In the genomic region with DNA sequence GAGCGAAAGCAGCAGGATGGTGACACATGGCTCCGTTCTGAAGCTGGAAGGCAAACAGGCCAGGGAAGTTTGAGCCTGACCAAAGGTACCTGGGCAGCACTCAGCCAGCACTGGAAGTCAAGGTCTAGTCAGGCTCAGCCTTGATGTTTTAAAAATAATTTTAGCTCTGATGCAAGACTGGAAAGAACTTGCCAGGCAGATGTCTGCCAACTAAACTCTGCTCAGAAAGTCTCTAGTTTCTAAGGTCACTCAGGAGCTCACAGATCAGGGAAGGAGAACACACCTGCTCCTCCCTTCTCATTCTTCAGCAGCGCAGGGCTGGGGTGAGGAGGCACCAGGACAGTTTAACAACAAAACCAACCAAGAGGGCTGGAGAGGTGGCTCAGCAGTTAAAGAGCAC, we compare ENCODE assay signal across 20 mouse cellular contexts. TPM values are rescaled to one million over a fixed set of nuclear protein-coding genes. Genes with fewer than 3 reads are reported as not detected.
DNase-seq lines count a peak whose midpoint lies in the region; ATAC-seq lines count a peak whose summit lies in the region.
"Had no signal": no experiment of that assay in that cellular context is flagged by ENCODE, and none has a peak within 500 bp of the region (broad histone marks: within the 10 kb centered on the region; RNA-seq: fewer than 3 reads in every experiment).

No protein-coding gene starts in this region.

- 86% methylated on average over 3 of the region's 3 CpGs for WGBS in forebrain, embryonic 13.5 days

- DNase-seq in adrenal gland, adult (ENCODE audit: inconsistent age in 2 of 2, low spot score in 1 of 2), result peak; percentile 60 to 83
- DNase-seq in adrenal gland, postnatal 25 days, result no peak
- peak; percentile 41 for DNase-seq in kidney, adult 18-20 months
- no peak for DNase-seq in kidney, postnatal 10 days
- DNase-seq in gastrocnemius, adult 8-10 months (ENCODE audit: low spot score in 2 of 2), result peak; percentile 51 to 69
- DNase-seq in kidney, postnatal 36 days, result peak; percentile 67 to 72
- DNase-seq in left cerebral cortex, adult 8-10 months (ENCODE audit: low spot score in 2 of 2), result no peak
- DNase-seq: cerebellum, postnatal 36 days; layer of hippocampus, adult 9-11 months; liver, embryonic 13.5 days; lung, postnatal 14 days; thymus, adult 2 months had no signal

- no peaks in the 10 kb centered on the region for H3K27me3 ChIP-seq in forebrain, embryonic 13.5 days
- H3K27me3 ChIP-seq: CH12.LX; embryonic facial prominence, embryonic 12.5 days; liver, embryonic 13.5 days had no signal

- peaks cover 56% of the 10 kb centered on the region for H3K36me3 ChIP-seq in forebrain, embryonic 13.5 days (ENCODE audit: poor library complexity, severe bottlenecking)

- H3K9me3 ChIP-seq in forebrain, embryonic 13.5 days (replicated peaks), result no peaks in the 10 kb centered on the region
- H3K9me3 ChIP-seq: embryonic facial prominence, embryonic 12.5 days; forebrain, embryonic 10.5 days; hindbrain, embryonic 10.5 days; liver, embryonic 13.5 days; midbrain, embryonic 10.5 days had no signal

- H3K27ac ChIP-seq in forebrain, embryonic 13.5 days, result no peak overlapping the region
- H3K27ac ChIP-seq: embryonic facial prominence, embryonic 12.5 days; forebrain, embryonic 10.5 days; hindbrain, embryonic 10.5 days; liver, embryonic 13.5 days; midbrain, embryonic 10.5 days had no signal

- no peak overlapping the region for H3K9ac ChIP-seq in forebrain, embryonic 13.5 days
- H3K9ac ChIP-seq: embryonic facial prominence, embryonic 12.5 days; liver, embryonic 13.5 days had no signal

- no peaks in the 10 kb centered on the region for H3K4me1 ChIP-seq in forebrain, embryonic 13.5 days
- H3K4me1 ChIP-seq: embryonic facial prominence, embryonic 12.5 days; forebrain, embryonic 10.5 days; hindbrain, embryonic 10.5 days; midbrain, embryonic 10.5 days had no signal

- H3K4me3 ChIP-seq in forebrain, embryonic 13.5 days, result no peak overlapping the region
- H3K4me3 ChIP-seq: embryonic facial prominence, embryonic 12.5 days; forebrain, embryonic 10.5 days; hindbrain, embryonic 10.5 days; liver, embryonic 13.5 days; midbrain, embryonic 10.5 days had no signal

- no peak overlapping the region for H3K4me2 ChIP-seq in forebrain, embryonic 13.5 days
- H3K4me2 ChIP-seq: embryonic facial prominence, embryonic 12.5 days; liver, embryonic 13.5 days had no signal

- no peak for ATAC-seq in forebrain, embryonic 13.5 days

RNA-seq across cellular contexts. Expression of gene Sh3bgrl3, which starts 25.8 kb away (rescaled TPM):
- total RNA-seq in adrenal gland, postnatal 25 days (2021), result 62.5 and 73.2 TPM in 2 replicates
- 10 to 100 TPM in 3 of 4 experiments, 1 to 10 TPM in 1; 9.0 to 16.5 (median 13.4) TPM for total RNA-seq in gastrocnemius, adult 8-10 months (2022)
- total RNA-seq in left cerebral cortex, adult 8-10 months (2022), result 100 to 1,000 TPM; 192 to 255 (median 224) TPM
- polyA plus RNA-seq in forebrain, embryonic 13.5 days (2015; fragmentation: Nextera tagmentation; extraction: Ambion mirVana), result 285 TPM in 2 replicates

RNA-seq across cellular contexts. Expression of gene Cep85, which starts 32.6 kb away (rescaled TPM):
- 15.7 and 19.2 TPM in 2 replicates for total RNA-seq in adrenal gland, postnatal 25 days (2021)
- 10 to 100 TPM; 46.5 to 67.7 (median 55.8) TPM for total RNA-seq in gastrocnemius, adult 8-10 months (2022)
- 10 to 100 TPM; 17.1 to 18.7 (median 17.7) TPM for total RNA-seq in left cerebral cortex, adult 8-10 months (2022)
- polyA plus RNA-seq in forebrain, embryonic 13.5 days (2015; fragmentation: Nextera tagmentation; extraction: Ambion mirVana), result 22.6 and 22.8 TPM in 2 replicates

RNA-seq across cellular contexts. Expression of gene Gm7534, which starts 48.5 kb away (rescaled TPM):
- total RNA-seq in adrenal gland, postnatal 25 days (2021), result not detected in 2 replicates
- total RNA-seq in gastrocnemius, adult 8-10 months (2022), result not detected
- not detected for total RNA-seq in left cerebral cortex, adult 8-10 months (2022)
- polyA plus RNA-seq in forebrain, embryonic 13.5 days (2015; fragmentation: Nextera tagmentation; extraction: Ambion mirVana), result not detected in 2 replicates
- total RNA-seq: CH12.LX; left cerebral cortex, postnatal 25 days had no signal
- polyA plus RNA-seq: embryonic facial prominence, embryonic 12.5 days; forebrain, embryonic 10.5 days; hindbrain, embryonic 10.5 days; intestine, embryonic 14.5 days; liver, embryonic 13.5 days; midbrain, embryonic 10.5 days had no signal

RNA-seq across cellular contexts. Expression of gene Ubxn11, which starts 52.0 kb away (rescaled TPM):
- 8.1 and 9.4 TPM in 2 replicates for total RNA-seq in adrenal gland, postnatal 25 days (2021)
- 1 to 10 TPM; 1.0 to 2.3 (median 1.9) TPM for total RNA-seq in gastrocnemius, adult 8-10 months (2022)
- 10 to 100 TPM; 33.5 to 51.3 (median 43.0) TPM for total RNA-seq in left cerebral cortex, adult 8-10 months (2022)
- 6.2 and 9.4 TPM in 2 replicates for polyA plus RNA-seq in forebrain, embryonic 13.5 days (2015; fragmentation: Nextera tagmentation; extraction: Ambion mirVana)

RNA-seq across cellular contexts. Expression of gene Cd52, which starts 59.5 kb away (rescaled TPM):
- total RNA-seq in adrenal gland, postnatal 25 days (2021), result 3.5 and 8.4 TPM in 2 replicates
- total RNA-seq in gastrocnemius, adult 8-10 months (2022), result under 1 TPM in 1 of 4 experiments, not detected in 3; 0.85 TPM
- 10 to 100 TPM in 2 of 4 experiments, 1 to 10 TPM in 2; 2.5 to 32.5 (median 12.8) TPM for total RNA-seq in left cerebral cortex, adult 8-10 months (2022)
- 2.2 and 2.6 TPM in 2 replicates for polyA plus RNA-seq in forebrain, embryonic 13.5 days (2015; fragmentation: Nextera tagmentation; extraction: Ambion mirVana)

Comparison
In these comparisons a context has a peak if more than half of its experiments do, and no peak if none do; other contexts are left out.
1. DNase-seq: peak in adrenal gland, adult (2 of 2), kidney, adult 18-20 months (single experiment), gastrocnemius, adult 8-10 months (2 of 2) and kidney, postnatal 36 days (2 of 2); none in adrenal gland, postnatal 25 days (single experiment), kidney, postnatal 10 days (single experiment) and left cerebral cortex, adult 8-10 months (0 of 2).